Mouse (Mus musculus): ENCODE data around the gene Pdcd6ip. TPM values are rescaled to one million over a fixed set of nuclear protein-coding genes. Genes with fewer than 3 reads are reported as not detected.
A peak's percentile ranks its signal among the peaks of the same experiment; 100 is the strongest.

Gene Pdcd6ip
- total and polyA plus RNA-seq, 2 experiments from 2014 or later = 38.3 to 44.2 TPM

DNA sequence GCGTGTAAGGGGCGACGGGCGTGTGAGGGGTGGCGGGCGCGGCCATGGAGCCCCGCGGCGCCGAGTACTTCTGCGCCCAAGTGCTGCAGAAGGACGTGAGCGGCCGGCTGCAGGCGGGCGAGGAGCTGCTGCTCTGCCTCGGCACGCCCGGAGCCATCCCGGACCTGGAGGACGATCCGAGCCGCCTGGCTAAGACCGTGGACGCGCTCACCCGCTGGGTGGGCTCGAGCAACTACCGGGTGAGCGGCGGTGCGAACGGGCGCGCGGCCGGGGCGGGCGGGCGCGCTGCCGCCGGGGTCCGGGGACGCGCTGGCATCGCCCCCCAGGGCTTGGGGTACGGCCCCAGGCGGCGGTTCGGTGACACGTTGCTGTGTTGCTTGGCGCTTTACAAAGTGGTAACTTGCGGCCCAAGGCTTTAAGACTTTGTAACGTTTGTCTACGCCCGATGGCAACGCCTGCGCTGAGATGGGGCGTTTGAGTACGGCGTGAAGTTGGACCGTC, 33.6 kb upstream of the Pdcd6ip start:
- peak; percentile 59 for ATAC-seq (ENCODE audit: insufficient read depth, low read depth)
- H3K9ac ChIP-seq (replicated peaks; ENCODE audit: low read depth, low read length) = peak overlapping the region; percentile 85

DNA sequence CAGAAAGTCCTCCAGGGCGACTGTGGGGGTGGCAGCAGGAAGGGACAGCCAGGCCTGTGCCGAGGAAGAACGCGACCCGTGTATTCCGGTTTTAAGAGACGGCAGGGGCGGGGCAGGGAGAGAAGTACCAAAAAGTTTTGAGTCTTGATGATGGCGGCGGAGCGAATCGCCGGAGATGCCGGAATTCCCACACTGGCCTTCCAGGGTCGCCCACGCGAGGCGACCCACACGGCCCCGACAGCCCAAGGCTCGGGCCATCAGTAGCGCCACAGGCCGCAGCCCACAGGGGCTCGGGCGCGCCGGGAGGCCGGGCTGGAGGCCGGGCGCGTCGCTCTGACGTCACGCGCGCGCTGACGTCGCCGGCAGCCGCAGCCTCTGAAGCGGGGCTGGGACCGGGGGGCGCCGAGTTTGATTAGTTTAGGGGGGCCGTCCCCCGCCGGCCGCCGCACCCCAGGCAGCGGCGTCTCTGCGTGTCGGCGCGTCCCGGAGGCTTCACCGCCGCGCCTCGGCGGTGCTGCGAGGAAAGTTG, 33.1 kb upstream of the Pdcd6ip start, which contains the start of gene Clasp2:
Gene Clasp2, plus strand, starts transcription at position 366 of the 529 bp plus-strand sequence.
- Histone ChIP-seq H3K9me3 (replicated peaks; ENCODE audit: control insufficient read depth, low read length) (no peaks in the 10 kb centered on the region), H3K4me1 (ENCODE audit: control insufficient read depth, insufficient read depth) (peaks cover 7% of the 10 kb centered on the region), H3K36me3 (replicated peaks; ENCODE audit: control insufficient read depth, insufficient read depth, low read length) (no peaks in the 10 kb centered on the region), H3K4me2 (ENCODE audit: low read depth, low read length) (peak within 1 kb of the TSS; percentile 100), H3K9ac (replicated peaks; ENCODE audit: low read depth, low read length) (peak within 1 kb of the TSS; percentile 85), H3K4me3 (ENCODE audit: low read depth, low read length) (peak within 1 kb of the TSS; percentile 92), H3K27me3 (ENCODE audit: control insufficient read depth, insufficient read depth, low read length) (no peaks in the 10 kb centered on the region), H3K27ac (ENCODE audit: low read depth) (peak within 1 kb of the TSS; percentile 88)
- ATAC-seq (ENCODE audit: insufficient read depth, low read depth) (peak; percentile 92), DNase-seq (ENCODE audit: low spot score) (peak; percentile 83)
- WGBS = under 1% methylated on average over 61 of the region's 63 CpGs
- TF ChIP-seq CTCF (IDR thresholded peaks at IDR 0.05; ENCODE audit: low read depth) (no peak), EP300 (IDR thresholded peaks at IDR 0.05; ENCODE audit: low read depth) (no peak)

More for the DNA sequence above, 33.6 kb upstream of the Pdcd6ip start:
- peaks cover 7% of the 10 kb centered on the region for H3K4me1 ChIP-seq (ENCODE audit: control insufficient read depth, insufficient read depth)
- H3K27me3 ChIP-seq (ENCODE audit: control insufficient read depth, insufficient read depth, low read length) = no peaks in the 10 kb centered on the region
- under 1% methylated on average over 64 of the region's 64 CpGs for WGBS
- no peaks in the 10 kb centered on the region for H3K9me3 ChIP-seq (replicated peaks; ENCODE audit: control insufficient read depth, low read length)
- H3K4me2 ChIP-seq (ENCODE audit: low read depth, low read length) = peak overlapping the region; percentile 100
- peak overlapping the region; percentile 92 for H3K4me3 ChIP-seq (ENCODE audit: low read depth, low read length)
- no peaks in the 10 kb centered on the region for H3K36me3 ChIP-seq (replicated peaks; ENCODE audit: control insufficient read depth, insufficient read depth, low read length)
- DNase-seq (ENCODE audit: low spot score) = peak; percentile 27
- peak overlapping the region; percentile 88 for H3K27ac ChIP-seq (ENCODE audit: low read depth)
- TF ChIP-seq CTCF (IDR thresholded peaks at IDR 0.05; ENCODE audit: low read depth) (no peak), EP300 (IDR thresholded peaks at IDR 0.05; ENCODE audit: low read depth) (no peak)

DNA sequence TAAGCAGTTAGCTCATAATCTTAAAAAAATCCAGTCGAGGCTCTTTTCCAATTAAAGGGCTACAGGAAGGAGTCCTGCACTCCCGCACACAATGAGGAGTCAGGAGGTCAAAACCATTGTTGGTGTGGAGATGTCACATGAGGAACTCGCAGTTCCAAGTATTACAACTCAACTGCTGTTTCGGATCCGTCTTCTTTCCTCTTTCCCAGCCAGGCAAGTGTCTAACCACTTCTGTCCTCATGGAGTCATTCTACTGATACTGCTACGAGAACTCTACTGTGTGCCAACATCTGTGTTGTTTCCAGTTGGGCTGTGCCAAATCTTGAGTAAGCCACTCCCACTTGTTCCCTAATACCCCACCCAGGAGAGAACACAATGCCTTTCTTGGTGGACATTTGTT, 30.9 kb upstream of the Pdcd6ip start:
- Histone ChIP-seq H3K4me2 (ENCODE audit: low read depth, low read length) (no peak overlapping the region), H3K27me3 (ENCODE audit: control insufficient read depth, insufficient read depth, low read length) (no peaks in the 10 kb centered on the region), H3K36me3 (replicated peaks; ENCODE audit: control insufficient read depth, insufficient read depth, low read length) (no peaks in the 10 kb centered on the region), H3K4me3 (ENCODE audit: low read depth, low read length) (no peak overlapping the region), H3K9me3 (replicated peaks; ENCODE audit: control insufficient read depth, low read length) (no peaks in the 10 kb centered on the region), H3K4me1 (ENCODE audit: control insufficient read depth, insufficient read depth) (peaks cover 7% of the 10 kb centered on the region), H3K27ac (ENCODE audit: low read depth) (peak overlapping the region; percentile 41; the same call in 1 of the 2 replicates), H3K9ac (replicated peaks; ENCODE audit: low read depth, low read length) (no peak overlapping the region)
- peak; percentile 83 for DNase-seq (ENCODE audit: low spot score)
- peak; percentile 15 for ATAC-seq (ENCODE audit: insufficient read depth, low read depth)
- WGBS = 46% methylated on average over 6 of the region's 6 CpGs
- no peak for TF ChIP-seq CTCF (IDR thresholded peaks at IDR 0.05; ENCODE audit: low read depth)
- TF ChIP-seq EP300 (IDR thresholded peaks at IDR 0.05; ENCODE audit: low read depth) = no peak

DNA sequence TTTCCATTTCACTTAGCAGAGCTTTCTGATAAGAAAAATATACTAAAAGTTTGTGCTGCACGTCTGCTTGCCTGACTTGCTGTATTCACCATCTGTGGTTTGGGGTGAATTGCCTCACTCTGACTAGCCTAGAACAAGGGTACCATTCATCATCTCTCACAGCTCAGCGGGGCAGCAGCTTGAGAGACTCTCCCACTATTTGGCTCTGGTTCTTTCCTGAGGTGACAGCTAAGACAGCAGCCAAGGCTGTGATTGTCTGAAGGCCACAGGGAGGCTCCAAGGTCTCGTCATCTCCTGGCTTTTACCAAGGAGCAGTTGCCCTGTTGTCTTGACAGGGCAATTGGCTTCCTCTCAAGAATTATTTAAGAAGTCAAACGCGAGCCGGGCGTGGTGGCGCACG, 30.0 kb upstream of the Pdcd6ip start:
- WGBS = 67% methylated on average over 9 of the region's 9 CpGs
- no peak overlapping the region for H3K4me2 ChIP-seq (ENCODE audit: low read depth, low read length)
- H3K4me3 ChIP-seq (ENCODE audit: low read depth, low read length) = no peak overlapping the region
- no peak for TF ChIP-seq EP300 (IDR thresholded peaks at IDR 0.05; ENCODE audit: low read depth)
- TF ChIP-seq CTCF (IDR thresholded peaks at IDR 0.05; ENCODE audit: low read depth) = no peak
- H3K36me3 ChIP-seq (replicated peaks; ENCODE audit: control insufficient read depth, insufficient read depth, low read length) = no peaks in the 10 kb centered on the region
- H3K9ac ChIP-seq (replicated peaks; ENCODE audit: low read depth, low read length) = no peak overlapping the region
- H3K27me3 ChIP-seq (ENCODE audit: control insufficient read depth, insufficient read depth, low read length) = no peaks in the 10 kb centered on the region
- H3K27ac ChIP-seq (ENCODE audit: low read depth) = 0 out of 2 replicates have a peak overlapping the region, but pooled peaks have one; percentile 20
- no peaks in the 10 kb centered on the region for H3K9me3 ChIP-seq (replicated peaks; ENCODE audit: control insufficient read depth, low read length)
- ATAC-seq (ENCODE audit: insufficient read depth, low read depth) (no peak), DNase-seq (ENCODE audit: low spot score) (peak; percentile 32)
- H3K4me1 ChIP-seq (ENCODE audit: control insufficient read depth, insufficient read depth) = peaks cover 7% of the 10 kb centered on the region

DNA sequence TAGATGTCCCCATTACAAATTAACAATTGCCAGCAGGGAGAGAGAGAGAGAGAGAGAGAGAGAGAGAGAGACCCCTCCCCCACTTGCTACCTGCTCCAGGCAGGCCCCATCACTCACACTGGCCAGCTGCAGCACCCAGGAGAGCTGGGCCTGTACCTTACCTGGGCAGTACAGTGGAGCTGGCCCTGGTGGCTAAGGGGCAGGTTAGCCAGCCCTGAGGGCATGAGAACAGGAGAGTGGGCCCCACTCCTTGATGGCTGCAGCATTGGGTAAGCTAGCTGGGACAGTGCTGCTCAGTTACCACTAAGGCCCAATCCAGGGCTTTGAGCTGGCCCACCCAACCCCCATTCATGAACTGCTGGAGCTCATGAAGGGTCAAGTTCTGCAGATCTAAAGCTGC, 27.9 kb upstream of the Pdcd6ip start:
- Histone ChIP-seq H3K27ac (ENCODE audit: low read depth) (no peak overlapping the region), H3K4me1 (ENCODE audit: control insufficient read depth, insufficient read depth) (peaks cover 7% of the 10 kb centered on the region), H3K27me3 (ENCODE audit: control insufficient read depth, insufficient read depth, low read length) (no peaks in the 10 kb centered on the region), H3K4me2 (ENCODE audit: low read depth, low read length) (no peak overlapping the region), H3K9me3 (replicated peaks; ENCODE audit: control insufficient read depth, low read length) (no peaks in the 10 kb centered on the region), H3K36me3 (replicated peaks; ENCODE audit: control insufficient read depth, insufficient read depth, low read length) (no peaks in the 10 kb centered on the region), H3K4me3 (ENCODE audit: low read depth, low read length) (no peak overlapping the region), H3K9ac (replicated peaks; ENCODE audit: low read depth, low read length) (no peak overlapping the region)
- DNase-seq (ENCODE audit: low spot score) (no peak), ATAC-seq (ENCODE audit: insufficient read depth, low read depth) (no peak)
- TF ChIP-seq CTCF (IDR thresholded peaks at IDR 0.05; ENCODE audit: low read depth) (no peak), EP300 (IDR thresholded peaks at IDR 0.05; ENCODE audit: low read depth) (no peak)

DNA sequence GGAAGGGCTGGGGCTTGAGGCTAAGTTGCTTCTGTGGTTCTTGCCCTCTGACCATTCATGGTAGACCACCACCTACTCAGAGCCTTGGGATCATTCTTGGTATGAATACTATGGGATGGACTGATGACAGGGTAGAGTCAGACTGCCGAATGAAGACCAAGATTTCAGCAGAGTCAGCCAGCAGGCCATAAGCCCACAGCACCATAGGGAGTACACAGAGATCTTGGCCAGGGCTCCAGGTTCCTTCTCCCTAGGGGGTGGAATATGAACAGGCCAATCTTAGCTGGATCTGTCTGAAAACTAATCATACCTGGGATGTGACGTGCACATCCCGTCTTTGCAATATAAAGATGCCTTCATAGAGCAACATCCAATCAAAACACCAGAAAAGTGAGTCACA, 23.5 kb upstream of the Pdcd6ip start:
- H3K36me3 ChIP-seq (replicated peaks; ENCODE audit: control insufficient read depth, insufficient read depth, low read length) = no peaks in the 10 kb centered on the region
- H3K9me3 ChIP-seq (replicated peaks; ENCODE audit: control insufficient read depth, low read length) = no peaks in the 10 kb centered on the region
- no peak for ATAC-seq (ENCODE audit: insufficient read depth, low read depth)
- H3K4me3 ChIP-seq (ENCODE audit: low read depth, low read length) = no peak overlapping the region
- H3K4me1 ChIP-seq (ENCODE audit: control insufficient read depth, insufficient read depth) = no peaks in the 10 kb centered on the region
- no peak overlapping the region for H3K9ac ChIP-seq (replicated peaks; ENCODE audit: low read depth, low read length)
- WGBS = 76% methylated on average over 3 of the region's 3 CpGs
- H3K27me3 ChIP-seq (ENCODE audit: control insufficient read depth, insufficient read depth, low read length) = no peaks in the 10 kb centered on the region
- no peak for TF ChIP-seq CTCF (IDR thresholded peaks at IDR 0.05; ENCODE audit: low read depth)
- TF ChIP-seq EP300 (IDR thresholded peaks at IDR 0.05; ENCODE audit: low read depth) = no peak
- DNase-seq (ENCODE audit: low spot score) = no peak
- H3K27ac ChIP-seq (ENCODE audit: low read depth) = no peak overlapping the region
- no peak overlapping the region for H3K4me2 ChIP-seq (ENCODE audit: low read depth, low read length)

Measured in heart, postnatal 0 days (tissue).